Mouse (Mus musculus) 3T3-L1 (cell line): ENCODE data around the gene Atg7.

Experiments
- DNase-seq: peaks from one replicate; pipeline ENCODE4 v3.0.0-alpha.2; 2015; ENCODE audit warnings: low read depth, low spot score

Atg7 gene

GRCm38 (mm10) chr6:114901321-114901824 lies 258.5 kb downstream of the Atg7 start:
- DNase-seq = no peak

GRCm38 (mm10) chr6:114901921-114902320 lies 259.0 kb downstream of the Atg7 start:
- DNase-seq = no peak

GRCm38 (mm10) chr6:114904233-114904632 lies 261.3 kb downstream of the Atg7 start:
- no peak for DNase-seq

GRCm38 (mm10) chr6:114904818-114905217 lies 261.9 kb downstream of the Atg7 start:
- no peak for DNase-seq

GRCm38 (mm10) chr6:114905253-114906028 lies 262.5 kb downstream of the Atg7 start:
- DNase-seq = no peak

DNA sequence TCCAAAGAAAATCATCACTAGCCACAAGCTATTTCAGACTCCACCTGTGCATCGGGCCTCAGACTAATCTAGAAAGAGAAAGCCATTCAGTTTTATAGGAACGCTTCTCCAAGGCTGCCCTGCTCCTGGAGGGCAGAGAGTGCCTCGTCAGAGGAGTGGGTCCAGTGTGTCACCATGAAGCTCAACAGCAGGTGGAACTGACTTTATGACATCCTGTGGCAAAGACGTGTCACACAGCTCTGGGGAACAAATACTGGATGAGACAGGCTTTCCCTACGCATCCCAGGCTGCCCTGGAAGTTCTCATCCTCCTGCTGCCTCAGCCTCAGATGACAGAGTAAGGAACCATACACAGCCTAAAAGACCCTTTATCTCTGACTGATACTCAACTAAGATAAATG lies 263.3 kb downstream of the Atg7 start:
- no peak for DNase-seq

DNA sequence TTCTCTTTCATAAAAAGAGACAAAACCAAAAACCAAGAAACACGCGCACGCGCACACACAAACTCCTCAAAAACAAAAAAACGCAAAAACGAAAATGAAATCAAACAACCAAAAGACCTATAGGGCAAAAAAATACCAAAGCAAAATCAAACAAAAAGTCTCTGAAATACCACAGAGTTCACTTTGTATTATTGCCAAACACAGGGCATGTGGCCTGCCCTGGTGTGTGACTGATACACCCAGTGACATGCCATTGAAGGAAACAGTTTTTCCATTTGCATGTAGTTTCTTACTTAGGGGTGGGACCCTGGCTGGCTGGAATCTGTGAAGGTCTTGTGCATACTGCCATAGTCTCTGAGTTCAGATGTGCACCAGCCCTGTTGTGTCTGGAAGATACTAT lies 264.6 kb downstream of the Atg7 start:
- DNase-seq = no peak

DNA sequence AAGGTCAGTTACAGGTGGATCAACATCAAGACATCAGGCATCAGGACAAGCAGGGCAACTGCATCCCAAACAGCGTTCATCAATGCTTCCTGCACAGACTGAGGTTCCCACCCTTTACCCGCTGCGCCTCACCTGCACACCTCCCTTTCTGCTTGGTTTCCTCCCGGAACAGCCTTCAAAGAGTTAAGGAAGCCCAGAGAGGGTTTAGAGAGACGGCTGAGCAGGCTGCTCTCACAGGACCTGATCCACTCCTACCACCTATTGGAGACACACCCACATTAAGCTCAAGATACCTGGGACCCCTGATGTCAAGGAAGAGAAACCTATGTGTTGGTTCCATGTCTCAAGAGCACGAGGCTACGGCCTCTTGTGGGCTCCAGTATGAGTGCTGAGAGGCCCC lies 266.9 kb downstream of the Atg7 start:
- no peak for DNase-seq
